Mouse (Mus musculus): Measurements from ENCODE around the gene Tmem236.

The Tmem236 gene

DNA sequence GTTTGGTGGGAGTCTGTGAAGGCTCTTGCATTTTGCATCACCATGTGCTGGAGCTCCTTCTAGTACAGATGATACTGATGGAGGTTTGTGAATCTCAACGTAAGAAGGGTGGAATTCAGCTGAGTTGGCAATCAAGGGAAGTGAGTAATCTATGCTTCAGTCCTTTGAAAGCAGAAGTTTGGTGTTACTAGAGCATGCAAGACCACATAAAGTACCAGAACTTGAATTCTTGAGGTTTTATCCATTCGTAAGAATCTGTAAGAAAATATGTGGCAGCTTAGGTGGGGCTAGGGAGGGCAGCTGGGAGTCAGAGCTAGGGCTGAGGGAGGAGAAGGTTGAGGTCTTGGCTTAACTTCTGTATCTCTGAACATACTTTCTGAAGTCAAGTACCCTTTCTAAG, 70.3 kb downstream of the Tmem236 start:
- no peak for DNase-seq (ENCODE audit: low read depth in 2 of 2, low spot score in 2 of 2)

DNA sequence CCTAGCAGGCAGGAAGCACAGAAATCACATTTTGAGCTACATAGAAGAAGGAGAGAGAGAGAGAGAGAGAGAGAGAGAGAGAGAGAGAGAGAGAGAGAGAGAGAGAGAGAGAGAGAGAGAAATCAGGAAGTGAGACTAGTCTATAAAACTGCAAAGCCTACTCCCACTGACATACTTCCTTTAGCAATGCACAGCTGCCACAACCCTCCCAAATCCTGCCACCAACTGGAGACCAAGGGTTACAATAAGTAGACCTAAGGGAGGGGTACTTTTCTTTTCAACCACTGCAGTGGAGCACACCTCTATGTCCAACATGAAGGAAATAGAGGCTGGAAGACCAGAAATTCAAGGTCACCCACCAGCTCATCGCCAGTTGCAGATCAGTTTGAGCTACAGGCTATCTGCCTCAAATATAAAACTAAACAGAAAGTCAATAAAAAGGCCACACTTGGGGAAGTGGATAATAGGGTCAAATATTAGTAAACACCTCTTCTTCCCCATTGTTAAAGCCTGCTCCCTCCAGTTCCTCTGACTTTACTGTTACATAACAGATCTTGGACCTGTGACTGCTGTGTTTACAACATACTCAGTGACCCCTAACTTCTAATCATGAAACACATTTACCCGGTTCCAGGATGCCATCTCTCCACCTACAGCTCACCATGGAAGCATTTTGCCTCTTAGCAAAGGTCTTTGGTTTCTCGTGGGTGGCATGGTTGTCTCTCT, 75.7 kb downstream of the Tmem236 start:
- no peak for DNase-seq (ENCODE audit: low read depth in 2 of 2, low spot score in 2 of 2)

DNA sequence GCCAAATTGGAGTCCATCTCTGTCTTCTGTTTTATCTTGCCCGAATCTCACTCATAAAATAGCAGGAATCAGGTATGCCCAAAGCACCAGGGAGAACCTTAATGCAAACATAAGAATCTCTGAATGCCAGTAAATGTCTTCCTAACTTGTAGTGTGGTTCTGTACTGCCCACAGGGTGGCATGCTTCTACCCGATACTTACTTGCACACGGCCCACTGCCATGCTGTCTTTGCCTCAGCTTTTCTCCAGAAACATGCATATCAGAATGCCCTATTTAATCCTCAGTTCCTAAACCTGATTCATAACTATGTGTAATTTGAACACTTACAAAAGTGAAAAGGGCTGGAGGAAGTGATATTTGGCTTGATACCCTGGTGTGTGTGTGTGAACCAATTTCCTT, 77.6 kb downstream of the Tmem236 start:
- DNase-seq (ENCODE audit: low read depth in 2 of 2, low spot score in 2 of 2) = no peak

DNA sequence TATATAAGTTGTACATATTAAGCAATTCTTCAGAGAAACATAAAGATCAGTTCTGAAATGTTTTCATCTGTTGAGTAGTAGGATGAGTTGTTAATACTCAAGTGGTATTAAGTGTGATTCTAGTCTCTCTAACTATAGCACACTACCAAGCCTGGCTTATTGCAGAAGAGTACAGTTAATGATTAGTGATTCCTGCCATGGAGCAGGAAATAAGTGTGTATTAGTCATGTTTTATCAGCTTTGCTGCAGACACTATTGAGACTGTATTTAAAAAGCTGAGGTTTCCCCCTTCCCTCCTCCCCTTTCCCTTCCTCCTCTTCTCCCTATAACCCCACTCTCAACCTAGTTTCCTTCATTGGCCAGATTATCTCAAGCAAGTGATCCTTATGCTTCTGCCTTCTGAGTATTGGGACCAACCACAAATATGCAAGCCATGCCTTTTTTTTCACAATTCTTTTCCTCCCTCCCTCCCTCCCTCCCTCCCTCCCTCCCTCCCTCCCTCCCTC, 84.1 kb downstream of the Tmem236 start:
- no peak for DNase-seq (ENCODE audit: low read depth in 2 of 2, low spot score in 2 of 2)

DNA sequence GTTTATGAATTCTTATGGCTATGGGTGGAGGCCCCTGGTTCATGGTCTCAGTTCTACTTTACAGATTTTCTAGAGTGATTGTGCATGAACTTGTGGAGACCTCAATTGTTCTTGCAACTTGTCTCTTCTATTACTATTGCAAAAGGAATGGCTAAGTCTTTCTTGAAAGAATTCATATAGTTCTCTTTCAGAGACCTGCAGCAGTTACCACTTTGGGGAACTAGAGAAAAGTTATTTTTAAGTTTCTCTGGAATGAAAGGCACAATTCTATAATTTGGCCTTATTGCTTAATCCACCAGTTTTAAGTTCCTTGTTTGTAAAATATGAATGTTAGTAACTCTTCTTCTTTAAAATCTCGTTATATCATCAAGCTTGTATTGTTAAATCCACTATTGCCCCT, 87.8 kb downstream of the Tmem236 start:
- no peak for DNase-seq (ENCODE audit: low read depth in 2 of 2, low spot score in 2 of 2)

DNA sequence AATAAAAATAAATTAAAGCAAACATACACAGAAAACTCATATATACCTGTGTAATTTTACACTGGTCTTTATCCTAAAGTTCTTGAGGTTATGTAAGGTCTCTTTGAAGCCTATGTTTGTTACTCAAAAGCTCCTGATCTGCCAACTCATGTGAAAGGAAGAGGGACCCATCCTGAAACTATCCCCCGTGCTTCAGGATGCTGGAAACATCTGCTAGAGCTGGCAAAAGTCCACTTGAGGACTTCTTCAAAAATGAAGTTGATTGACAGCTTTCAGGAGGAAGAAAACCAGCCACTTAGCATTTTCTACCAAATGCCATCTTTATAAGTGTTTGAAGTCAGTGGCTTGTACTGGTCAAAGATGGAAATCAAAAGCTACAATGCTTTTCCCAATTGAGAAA, 94.8 kb downstream of the Tmem236 start:
- DNase-seq (ENCODE audit: low read depth in 2 of 2, low spot score in 2 of 2) = no peak

Data from CD8-positive naive resting alpha-beta T cell, adult 2 months (primary cell).